Mouse (Mus musculus) retina, postnatal 7 days (tissue): ENCODE results near the gene Wdr66.

Experiments used
- DNase-seq: peaks from one replicate; pipeline ENCODE4 v3.0.0-alpha.2; 2012; ENCODE audit warnings: low read depth, low spot score

The Wdr66 gene

DNA sequence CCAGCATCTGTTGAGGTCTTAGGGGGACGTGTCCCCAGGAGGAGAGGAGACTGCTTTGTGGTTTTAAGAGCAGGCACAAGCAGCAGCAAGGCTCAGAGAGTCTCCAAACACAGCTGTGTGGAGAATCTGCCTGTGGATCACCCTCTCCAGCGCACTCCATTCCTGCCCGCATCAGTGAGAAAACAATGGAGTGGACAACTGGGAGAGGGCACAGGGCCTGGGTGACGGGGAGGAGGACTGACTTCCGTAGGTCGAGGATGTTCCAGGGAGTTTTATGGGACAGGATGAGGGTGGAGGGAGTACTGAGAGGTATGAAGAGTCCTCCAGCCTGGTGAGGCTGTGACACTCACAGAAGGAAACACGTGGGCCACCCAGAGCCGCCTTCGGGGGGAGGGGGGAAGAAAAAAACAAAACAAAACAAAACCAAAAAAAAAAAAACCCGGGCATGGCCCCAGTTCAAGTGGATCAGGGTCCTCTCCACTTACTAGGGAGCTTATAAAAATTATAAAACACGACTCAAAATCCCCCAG lies 62.0 kb downstream of the Wdr66 start:
- no peak for DNase-seq

DNA sequence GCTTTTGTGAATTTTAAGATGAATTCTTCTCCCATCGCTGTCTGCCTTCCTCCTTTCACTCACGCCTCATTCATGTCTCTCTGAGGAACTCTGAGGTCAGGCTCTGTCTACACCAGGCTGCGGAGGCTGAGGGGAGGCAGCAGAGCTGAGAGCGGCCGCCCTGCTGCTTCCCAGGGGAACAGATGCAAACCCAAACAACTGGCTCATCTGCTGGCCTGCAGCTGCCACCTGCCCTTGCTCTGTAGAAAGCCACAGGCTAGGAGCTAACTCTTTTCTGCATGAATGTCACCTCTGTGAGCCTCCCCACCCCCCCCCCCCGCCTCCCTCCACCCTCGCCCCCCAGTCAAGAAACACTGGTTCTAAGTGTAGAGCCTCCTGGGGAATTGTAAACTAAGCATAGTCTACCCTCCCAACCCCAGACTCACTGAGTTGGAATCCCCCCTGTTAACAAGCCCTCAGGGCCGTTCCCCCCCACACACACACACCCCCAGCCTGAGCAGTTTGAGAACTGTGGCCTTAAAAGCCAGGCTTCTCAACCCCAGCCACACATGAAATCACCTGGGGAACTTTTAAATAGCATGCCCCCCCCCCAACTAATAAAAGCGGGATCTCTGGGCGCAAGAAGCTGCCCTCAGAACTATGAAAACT lies 63.4 kb downstream of the Wdr66 start:
- DNase-seq: no peak

DNA sequence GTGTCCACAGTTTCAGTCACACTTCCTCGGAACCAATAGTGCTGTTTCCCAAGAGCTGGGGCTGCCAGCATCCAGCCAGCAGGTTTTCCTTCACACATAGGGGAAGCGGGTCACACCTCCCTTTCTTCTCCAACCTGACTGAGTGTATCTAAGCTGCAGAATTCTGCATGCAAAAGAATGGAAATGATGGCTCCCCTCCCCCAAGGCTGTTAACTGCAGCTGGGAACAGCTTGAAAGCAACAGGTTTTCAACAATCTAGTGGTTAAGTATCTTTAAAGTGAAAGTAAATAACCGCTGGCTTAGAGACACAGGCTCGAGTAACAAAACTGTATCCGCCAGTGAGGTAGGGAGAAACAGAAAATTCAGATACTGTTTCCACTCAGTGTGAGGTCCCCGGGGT lies 66.1 kb downstream of the Wdr66 start:
- DNase-seq: no peak

DNA sequence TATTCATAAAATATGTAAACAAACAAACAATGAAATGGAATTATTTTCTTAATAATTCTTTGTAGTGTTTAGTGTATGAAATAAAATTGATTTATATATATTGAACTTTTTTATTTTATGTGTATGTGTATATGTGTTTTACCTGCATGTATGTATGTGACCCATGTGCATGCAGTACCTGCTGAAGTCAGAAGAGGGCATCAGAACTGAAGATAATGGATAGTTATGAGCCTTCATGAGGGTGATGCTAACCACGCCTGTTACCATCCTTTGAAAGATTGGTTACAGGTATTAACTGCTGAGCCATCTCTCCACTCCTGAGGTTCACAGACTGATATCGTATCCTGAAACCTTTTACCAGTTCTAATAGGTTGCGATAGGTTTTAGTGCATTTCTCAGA lies 68.2 kb downstream of the Wdr66 start:
- no peak for DNase-seq

DNA sequence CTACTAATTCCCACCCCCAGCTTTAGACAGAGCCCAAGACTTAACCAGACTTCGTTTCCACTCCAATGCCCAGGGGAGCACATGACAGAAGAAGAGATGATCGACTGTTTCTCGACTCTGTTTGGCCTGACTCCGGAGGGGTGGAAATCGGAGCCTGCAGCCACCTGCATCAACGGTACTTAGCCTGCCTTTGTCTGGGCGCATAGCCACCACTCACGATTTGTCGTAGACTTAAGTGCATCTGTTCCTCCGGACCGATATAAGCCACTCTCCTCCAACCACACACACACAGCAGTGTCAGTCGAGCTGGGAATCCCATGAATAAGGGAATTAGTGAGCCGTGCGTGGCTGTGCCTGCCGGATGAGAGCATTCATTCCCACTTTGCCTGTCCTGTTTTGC lies 72.3 kb downstream of the Wdr66 start:
- no peak for DNase-seq

DNA sequence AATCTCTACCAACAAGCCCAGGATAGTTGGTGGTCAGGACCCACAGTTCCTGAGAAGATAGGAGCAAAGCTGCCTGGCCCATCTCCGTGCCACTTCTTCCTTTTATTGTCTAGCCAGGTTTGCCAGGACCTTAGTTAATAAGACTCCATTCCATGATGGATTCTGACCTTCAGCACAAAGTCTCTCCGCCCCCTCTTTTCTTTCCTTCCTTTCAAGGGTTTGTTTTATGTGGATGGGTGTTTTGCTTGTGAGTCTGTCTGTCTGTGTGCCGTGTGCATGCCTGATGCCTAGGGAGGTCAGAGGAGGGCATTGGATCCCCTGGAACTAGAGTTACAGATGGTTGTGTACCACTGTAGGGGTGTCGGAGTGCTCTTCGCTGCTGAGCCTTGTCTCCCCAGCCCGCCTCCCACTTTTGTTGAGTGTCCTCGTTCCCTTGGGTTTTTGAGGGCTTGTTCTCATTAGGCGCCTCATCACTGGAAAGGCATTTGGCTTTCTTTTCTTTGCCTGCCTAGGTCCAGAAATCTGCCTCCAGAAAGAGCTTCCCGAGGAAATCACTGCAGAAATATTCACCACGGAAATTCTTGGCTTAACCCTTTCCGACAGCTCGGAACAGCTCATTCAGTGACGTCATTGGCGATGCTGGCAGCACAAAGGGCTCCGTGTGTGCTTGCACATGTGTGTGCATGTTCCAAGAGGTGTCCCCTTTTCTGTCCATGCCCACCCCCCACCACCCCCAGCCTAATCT lies 74.3 kb downstream of the Wdr66 start:
- DNase-seq: no peak

DNA sequence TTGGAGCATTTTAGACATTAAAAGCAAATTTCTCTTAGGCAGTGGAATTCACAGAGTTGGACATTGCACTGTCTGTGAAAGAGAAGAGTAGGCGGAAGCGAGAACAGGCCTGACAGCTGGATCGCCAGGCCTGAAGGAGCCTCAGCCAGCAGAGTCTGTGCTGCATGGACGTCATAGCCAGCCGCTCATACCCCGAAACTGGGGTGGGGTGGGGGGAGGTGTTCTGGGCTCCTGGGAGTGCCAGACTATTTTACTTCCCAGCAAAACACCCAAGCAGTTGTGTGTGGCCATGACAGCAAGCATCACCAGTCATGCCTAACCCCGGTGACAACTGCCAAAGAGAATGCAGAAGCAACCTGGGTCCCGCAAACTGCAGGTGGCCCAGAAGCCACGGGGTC lies 74.8 kb downstream of the Wdr66 start:
- DNase-seq: no peak

DNA sequence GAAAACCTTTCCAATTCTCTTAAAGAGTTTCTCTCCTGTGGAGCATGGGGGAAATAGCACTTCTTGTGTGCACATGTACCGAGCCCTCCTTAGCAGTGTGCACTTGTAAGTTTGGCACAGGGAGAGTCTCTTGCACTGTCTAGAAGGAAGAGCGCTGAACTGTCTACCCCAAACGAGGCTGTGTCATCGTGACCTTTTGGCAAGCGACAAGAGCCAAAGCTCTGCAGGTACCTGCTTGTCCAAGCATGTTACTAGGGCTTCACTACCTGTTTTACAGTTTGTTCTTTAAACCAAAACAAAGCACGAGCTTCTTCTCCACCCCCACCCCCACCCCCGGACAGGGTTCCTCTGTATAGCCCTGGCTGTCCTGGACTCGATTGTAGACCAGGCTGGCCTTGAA lies 75.8 kb downstream of the Wdr66 start:
- DNase-seq: no peak

DNA sequence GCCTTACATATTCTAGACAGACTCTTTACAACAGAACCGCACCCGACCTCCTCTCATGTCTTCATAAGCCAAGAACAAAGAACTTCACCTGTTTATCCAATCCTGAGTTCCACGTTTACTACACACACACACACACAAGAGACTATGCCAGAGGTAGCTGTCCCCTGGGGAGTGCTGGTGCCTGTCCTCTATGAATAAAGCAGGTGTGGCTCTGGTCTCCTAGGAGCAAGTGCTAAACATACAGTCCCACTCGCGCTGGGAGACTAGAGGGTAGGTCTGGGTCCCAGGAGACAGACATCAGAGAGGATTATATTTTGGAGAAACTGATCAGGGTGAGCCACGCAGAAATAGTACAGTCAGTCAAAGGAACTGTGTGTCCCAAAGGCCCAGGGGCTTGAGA lies 81.7 kb downstream of the Wdr66 start:
- no peak for DNase-seq

DNA sequence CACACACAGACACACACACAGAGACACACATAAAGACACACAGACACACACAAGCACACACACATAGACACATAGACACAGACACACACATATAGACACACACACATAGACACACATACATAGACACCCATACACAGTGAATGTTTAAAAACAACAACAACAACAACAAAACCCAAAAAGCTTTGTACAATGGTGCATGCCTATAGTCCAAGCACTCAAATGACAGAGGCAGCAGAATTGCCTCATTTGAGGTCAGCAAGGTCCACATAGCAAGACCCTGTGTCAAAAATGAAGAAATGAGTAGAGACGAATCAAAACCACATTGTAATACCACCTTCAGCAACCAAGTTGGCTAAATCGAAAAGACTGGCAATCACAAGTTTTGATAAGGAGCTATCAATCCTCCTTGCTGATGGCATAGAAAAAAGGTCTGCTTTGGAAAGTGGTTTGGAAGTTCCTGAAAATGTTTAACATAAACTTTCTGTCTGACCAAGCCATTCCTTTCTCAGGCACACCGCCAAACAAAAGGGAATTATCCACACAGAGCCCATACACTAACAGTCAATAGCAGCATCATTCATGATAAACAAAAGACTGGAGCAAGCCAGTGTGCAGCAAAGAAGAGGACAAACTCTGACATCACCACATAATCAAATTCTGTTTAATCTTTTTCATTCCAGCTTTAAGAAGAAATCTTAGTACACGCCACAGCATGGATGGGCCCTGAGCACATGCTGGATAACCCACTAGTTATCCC lies 84.5 kb downstream of the Wdr66 start:
- no peak for DNase-seq

DNA sequence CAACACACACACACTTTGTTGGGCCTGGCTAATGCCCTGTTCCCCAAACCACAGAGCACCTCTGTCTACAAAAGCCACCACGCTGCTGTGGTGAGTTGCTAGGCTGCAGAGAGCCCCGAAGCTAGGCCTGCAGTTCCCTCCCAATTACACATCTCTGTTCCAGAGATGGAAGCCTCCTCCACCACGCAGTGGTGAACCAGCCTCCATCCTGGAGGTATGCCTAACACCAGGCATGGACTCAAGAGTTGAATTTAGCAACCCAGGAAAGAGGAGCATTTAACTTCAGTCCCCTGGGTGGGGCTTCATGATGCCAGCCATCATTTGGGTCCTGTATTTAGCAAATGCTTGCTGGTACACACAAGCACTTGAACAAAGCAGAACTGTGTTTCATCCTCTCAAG lies 86.6 kb downstream of the Wdr66 start:
- no peak for DNase-seq

DNA sequence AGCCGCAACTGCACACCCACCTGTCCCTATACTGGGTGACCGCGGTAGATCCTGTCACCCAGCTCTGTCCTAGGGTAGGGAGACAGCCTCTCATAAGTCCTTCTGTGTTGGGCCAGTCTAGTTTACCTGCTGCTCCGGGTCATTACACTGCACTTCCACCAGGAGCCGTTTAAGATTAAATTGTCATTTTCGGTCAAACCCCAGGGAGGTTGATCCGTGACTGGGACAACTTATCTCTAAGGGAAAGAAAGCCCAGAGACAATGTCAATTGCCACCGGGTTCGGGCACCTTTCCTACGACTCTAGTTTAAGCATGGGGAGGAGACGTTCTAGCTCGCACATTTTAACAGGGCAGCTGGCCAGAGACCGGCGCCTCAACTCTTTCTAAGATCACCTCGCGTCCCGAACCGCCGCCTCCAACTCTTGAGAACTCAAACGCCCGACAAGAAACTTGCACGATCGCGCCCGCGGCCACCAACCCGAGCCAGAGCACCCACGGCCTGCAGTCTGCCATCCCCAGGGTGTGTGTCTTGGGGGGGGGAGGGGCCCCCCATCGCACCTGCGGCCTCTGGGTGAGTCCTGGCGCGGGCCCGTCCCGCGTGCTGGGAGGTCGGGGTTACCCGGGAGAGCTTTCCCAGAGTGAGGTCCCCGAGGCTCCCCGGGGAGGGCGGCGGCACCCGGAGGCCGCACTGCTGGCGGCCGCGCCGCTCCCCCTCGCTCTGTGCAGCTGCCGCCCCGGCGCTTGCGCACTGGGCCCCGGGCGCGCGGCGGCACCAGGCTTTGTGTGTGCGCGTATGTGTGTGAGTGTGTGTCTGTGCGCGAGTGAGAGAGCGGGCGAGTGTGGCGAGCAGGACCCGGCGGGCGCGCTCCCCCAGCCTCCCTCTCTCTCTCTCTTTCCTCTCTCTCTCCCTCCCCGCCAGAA lies 92.1 kb downstream of the Wdr66 start, which contains the start of gene Bcl7a:
Bcl7a (plus strand) TSS at position 128 of the 921 bp plus-strand sequence.
- DNase-seq: peak; percentile 97

DNA sequence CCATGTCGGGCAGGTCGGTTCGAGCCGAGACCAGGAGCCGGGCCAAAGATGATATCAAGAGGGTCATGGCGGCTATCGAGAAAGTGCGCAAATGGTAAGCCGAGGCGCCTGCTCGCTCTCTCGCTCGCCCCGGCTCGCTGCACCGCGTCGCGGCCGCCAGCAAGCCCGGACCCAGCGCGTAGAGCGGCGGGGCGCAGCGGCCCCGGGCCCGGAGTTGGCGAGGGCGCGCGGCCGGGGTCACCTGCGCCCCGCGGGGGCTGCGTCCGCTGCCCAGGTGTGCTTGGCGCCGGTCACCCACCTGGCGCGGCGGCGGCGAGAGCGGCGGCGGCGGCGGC lies 92.7 kb downstream of the Wdr66 start:
- no peak for DNase-seq

DNA sequence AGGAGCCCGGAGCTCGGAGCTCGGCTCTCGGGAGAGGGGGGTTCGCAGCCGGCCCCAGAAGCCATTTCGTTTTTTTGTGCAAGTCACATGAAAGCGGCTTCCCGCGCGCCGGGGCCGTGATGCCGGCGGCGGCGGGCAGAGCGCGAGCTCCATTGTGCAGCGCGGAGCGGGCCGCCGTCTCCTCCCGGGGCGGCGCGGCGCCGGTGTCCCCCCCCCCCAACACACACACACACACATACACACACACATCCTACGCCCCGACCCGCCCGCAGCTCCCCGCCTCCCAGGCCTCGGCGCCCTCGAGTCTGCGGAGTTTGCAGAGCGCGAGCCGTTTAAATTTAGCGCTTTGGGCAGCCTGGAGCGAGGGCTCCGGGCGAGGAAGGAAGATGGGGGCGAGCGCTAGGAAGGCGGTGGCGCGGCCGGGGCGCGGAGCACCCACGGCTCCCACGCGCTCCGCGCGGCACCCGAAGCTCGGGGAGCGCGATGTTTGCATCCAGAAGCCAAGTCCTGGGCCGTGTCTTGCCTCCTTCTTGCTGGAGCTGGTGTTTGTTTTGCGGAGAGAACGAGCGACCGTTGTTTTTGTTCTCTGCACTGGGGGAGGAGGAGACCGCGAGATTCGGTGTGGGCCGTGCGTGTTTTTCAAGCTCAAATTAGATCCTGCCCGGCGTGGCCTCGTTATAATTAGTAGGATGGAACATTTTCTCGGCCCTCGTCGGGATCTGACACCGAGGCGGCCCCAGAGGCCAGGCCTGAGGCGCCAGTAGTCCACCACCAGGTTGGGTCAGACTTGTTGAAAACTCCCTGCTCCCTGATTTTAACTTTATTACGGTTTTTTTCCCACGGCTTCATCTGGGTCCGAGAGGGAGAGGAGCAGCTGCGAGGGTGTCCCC lies 93.3 kb downstream of the Wdr66 start:
- DNase-seq: no peak

DNA sequence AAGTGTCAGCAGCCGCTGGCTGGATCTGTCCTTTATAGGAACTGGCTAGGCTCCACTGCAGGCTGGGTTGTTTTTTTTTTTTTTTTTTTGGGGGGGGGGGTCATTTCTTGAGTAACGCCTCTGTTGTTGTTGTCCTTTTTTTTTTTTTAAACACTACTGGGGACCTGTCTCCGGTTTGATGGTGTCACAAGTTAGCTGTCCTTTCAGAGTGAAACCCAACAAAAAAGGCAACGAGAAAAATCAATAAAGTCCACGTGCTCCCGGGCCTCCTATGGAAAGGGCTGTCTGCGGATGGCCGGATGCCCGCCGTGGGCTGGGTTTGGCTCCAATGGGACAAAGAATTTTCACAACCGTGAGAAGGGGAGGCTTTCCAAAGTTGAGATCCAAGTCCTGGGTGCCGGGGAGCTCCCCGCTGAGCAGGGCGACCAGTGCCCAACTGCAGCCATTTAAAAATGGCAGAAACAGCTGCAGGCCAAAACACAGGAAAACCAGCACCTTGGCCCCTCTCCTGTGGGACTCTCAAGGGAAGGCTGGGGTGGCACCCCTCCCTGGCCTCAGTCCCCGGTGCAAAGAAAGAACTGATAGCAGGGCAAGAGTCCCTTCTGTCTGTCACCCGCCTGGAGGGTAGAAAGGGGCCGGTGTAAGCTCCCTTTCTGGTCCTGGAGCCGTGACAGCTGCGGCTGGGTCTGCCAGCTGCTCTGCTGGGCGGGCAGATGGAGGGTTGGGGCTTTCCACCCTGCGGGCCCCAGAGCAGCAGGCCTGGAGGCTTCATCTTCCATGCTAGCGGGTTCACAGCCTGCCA lies 94.2 kb downstream of the Wdr66 start:
- DNase-seq: peak; percentile 76

DNA sequence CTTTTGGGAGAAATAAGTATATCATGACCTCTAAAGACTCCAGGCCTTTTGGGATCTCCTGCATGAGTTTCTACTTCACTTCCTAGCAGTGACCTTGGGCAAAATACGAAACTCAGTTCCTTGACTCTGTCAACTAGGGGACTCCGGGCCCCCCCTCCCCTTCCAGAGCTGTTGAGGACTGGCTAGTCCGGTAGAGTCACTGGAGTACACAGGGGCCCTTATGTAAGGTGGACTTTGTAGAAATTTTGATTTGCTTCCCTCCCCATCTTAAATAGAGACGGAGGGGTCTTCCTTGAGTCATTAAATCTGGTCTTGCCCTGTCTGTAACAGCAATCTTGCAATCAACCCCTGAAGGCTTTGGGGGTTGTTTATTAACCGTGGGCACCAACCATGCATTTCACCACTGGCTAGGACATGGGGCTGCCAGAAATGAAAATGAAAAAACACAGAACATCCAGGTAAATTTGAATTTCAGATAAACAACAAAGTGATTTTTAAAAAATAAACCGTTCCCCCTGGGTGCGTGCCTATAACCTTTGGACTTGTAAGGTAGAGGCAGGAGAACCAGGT lies 94.9 kb downstream of the Wdr66 start:
- DNase-seq: no peak

DNA sequence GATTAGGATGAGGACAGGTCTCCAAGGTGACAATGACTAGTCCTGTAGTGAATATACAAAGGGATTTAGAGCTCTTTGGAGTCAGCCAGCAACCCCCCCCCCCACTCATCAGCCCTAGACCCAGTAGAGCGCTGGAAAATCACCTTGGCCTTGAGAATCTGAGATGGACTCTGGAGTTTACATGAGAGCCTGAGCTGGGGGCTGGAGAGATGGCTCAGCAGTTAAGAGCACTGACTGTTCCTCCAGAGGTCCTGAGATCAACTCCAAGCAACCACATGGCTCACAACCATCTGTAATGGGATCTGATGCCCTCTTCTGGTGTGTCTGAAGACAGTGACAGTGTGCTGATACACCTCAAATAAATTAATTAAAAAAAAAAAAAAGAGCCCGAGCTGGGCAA lies 96.1 kb downstream of the Wdr66 start:
- DNase-seq: no peak

DNA sequence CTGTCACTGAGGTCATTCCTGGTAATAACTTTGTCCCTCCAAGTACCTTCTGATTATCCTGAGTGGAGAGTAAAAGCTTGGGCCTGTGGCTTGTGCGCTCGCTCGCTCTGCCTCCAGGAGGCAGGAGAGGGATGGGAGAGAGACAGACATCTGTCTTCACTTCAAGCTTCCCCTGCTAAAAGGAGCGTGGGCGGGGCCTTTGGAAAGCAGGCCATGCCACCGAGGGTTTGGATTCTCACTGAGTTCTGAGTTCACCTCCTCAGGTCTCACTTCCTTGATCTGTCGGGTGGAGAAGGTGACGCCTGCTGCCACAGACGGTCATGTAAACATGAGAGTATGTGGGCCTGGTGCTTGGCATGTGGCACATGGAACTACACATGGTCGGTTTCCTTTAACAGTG lies 98.5 kb downstream of the Wdr66 start:
- no peak for DNase-seq

DNA sequence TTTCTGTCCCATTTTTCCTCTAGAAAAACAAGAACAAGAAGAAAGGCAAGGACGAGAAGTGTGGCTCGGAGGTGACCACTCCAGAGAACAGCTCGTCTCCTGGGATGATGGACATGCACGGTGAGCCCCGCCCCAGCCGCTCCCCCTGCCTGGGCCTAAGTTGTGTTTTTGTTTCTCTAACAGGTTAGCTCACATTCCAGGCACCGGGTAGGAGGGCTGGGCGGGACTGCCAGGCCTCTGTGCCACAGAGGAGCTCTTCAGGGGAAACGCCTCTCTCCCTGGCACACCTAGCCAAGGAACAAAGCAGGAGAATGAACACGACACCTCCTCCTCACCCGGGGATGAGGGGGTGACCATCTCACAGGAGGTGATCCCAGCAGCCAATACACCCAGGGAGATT lies 104.0 kb downstream of the Wdr66 start:
- DNase-seq: no peak
